Comparison of ENCODE assay signal across 12 mouse cellular contexts in the genomic region with DNA sequence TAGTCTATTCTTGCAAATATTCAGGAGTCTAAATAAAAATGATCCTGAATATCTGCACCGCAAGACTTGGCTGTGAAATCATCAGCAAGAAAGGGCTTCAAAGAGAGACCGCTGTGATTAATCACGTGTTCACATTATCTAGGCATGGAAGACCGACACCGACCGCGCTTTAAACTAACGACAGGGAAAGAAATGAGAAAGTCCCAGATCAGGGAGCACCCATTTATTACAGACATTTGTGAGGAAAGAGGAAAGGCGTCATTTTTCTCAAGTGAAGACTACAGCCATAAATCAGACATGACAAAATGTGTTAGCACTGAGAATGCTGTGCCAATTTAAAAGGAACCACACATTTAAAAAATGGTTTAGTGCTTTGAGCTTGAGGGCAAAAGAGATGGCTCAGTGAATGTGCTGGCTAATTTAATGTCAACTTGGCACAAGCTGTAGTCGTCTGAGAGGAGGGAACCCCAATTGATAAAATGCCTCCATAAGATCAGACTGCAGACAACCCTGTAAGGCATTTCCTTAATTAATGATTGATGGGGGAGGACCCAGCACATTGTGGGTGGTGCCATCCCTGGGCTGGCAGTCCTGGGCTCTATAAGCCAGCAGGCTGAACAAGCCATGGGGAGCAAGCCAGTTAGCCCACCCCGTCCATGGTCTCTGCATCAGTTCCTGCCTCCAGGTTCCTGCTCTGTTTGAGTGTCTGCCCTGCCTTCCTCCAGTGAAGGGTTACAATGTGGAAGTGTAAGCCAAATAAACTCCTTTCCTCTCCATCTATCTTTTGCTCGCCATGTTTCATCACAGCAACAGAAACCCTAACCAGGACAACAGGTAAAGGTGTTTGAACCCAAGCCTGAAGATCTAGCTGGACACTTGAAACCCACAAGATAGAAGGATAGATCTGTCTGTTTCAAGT.
DNase-seq lines count a peak whose midpoint lies in the region; ATAC-seq lines count a peak whose summit lies in the region.
"Had no signal": no experiment of that assay in that cellular context is flagged by ENCODE, and none has a peak within 500 bp of the region (broad histone marks: within the 10 kb centered on the region; RNA-seq: fewer than 3 reads in every experiment).

No protein-coding gene starts in this region.

- peak overlapping the region; percentile 93 for H3K27ac ChIP-seq in liver, embryonic 13.5 days
- H3K27ac ChIP-seq in forebrain, embryonic 13.5 days, result no peak overlapping the region
- H3K27ac ChIP-seq: forebrain, embryonic 15.5 days; limb, embryonic 13.5 days; macrophage had no signal

- no peaks in the 10 kb centered on the region for H3K9me3 ChIP-seq in liver, embryonic 13.5 days (replicated peaks)
- no peaks in the 10 kb centered on the region for H3K9me3 ChIP-seq in forebrain, embryonic 13.5 days (replicated peaks)
- H3K9me3 ChIP-seq: forebrain, embryonic 15.5 days; limb, embryonic 13.5 days had no signal

- H3K9ac ChIP-seq in liver, embryonic 13.5 days, result peak overlapping the region; percentile 63
- no peak overlapping the region for H3K9ac ChIP-seq in forebrain, embryonic 13.5 days
- H3K9ac ChIP-seq: forebrain, embryonic 15.5 days; limb, embryonic 13.5 days had no signal

- no peak overlapping the region for H3K4me3 ChIP-seq in liver, embryonic 13.5 days (replicated peaks)
- H3K4me3 ChIP-seq in forebrain, embryonic 13.5 days, result no peak overlapping the region
- H3K4me3 ChIP-seq: forebrain, embryonic 15.5 days; limb, embryonic 13.5 days had no signal

- intact Hi-C loops in heart, postnatal 14 days (cut with DNase I), result loop anchor here (5.0 kb wide), 1 partner anchor 241 kb away; a partner anchor contains a TSS

- 77% methylated on average over 12 of the region's 12 CpGs for WGBS in liver, embryonic 13.5 days (ENCODE audit: insufficient replicate concordance)
- 82% methylated on average over 12 of the region's 12 CpGs for WGBS in forebrain, embryonic 13.5 days

- no peak overlapping the region for H3K4me2 ChIP-seq in liver, embryonic 13.5 days
- H3K4me2 ChIP-seq in forebrain, embryonic 13.5 days, result no peak overlapping the region
- H3K4me2 ChIP-seq: forebrain, embryonic 15.5 days; limb, embryonic 13.5 days had no signal

- H3K27me3 ChIP-seq in liver, embryonic 13.5 days, result no peaks in the 10 kb centered on the region
- no peaks in the 10 kb centered on the region for H3K27me3 ChIP-seq in forebrain, embryonic 13.5 days
- H3K27me3 ChIP-seq: forebrain, embryonic 15.5 days; limb, embryonic 13.5 days had no signal

- no peaks in the 10 kb centered on the region for H3K36me3 ChIP-seq in liver, embryonic 13.5 days
- no peaks in the 10 kb centered on the region for H3K36me3 ChIP-seq in forebrain, embryonic 13.5 days (ENCODE audit: poor library complexity, severe bottlenecking)
- H3K36me3 ChIP-seq: forebrain, embryonic 15.5 days; limb, embryonic 13.5 days had no signal

- peak; percentile 65 for DNase-seq in heart, adult 11 months
- DNase-seq in heart, postnatal 14 days, result no peak
- peak; percentile 31 to 43 for DNase-seq in spleen, postnatal 10 days (ENCODE audit: low spot score in 2 of 2)
- DNase-seq in spleen, postnatal 4 days (ENCODE audit: low spot score in 2 of 2), result no peak
- DNase-seq in liver, embryonic 13.5 days, result no peak
- DNase-seq in cerebellum, adult 8-10 months, result no peak
- DNase-seq: right cerebral cortex, postnatal 4 days had no signal

- peak; percentile 29 for ATAC-seq in liver, embryonic 13.5 days (ENCODE audit: low read depth)
- no peak for ATAC-seq in megakaryocyte, adult 5-6 weeks (ENCODE audit: poor library complexity, severe bottlenecking)
- ATAC-seq in forebrain, embryonic 13.5 days, result no peak
- ATAC-seq: forebrain, embryonic 15.5 days had no signal

- H3K4me1 ChIP-seq in liver, embryonic 13.5 days (replicated peaks), result peaks cover 94% of the 10 kb centered on the region
- peaks cover 6% of the 10 kb centered on the region for H3K4me1 ChIP-seq in forebrain, embryonic 13.5 days

Comparison
In these comparisons a context has a peak if more than half of its experiments do, and no peak if none do; other contexts are left out.
1. DNase-seq: peak in heart, adult 11 months (single experiment) and spleen, postnatal 10 days (2 of 2); none in heart, postnatal 14 days (0 of 2), spleen, postnatal 4 days (0 of 2), liver, embryonic 13.5 days (single experiment) and cerebellum, adult 8-10 months (single experiment).